Mouse (Mus musculus) ES-E14 (cell line): Measurements from ENCODE around the gene Galnt2.

Experiments used
- CHD2 ChIP-seq: IDR thresholded peaks from 2 replicates; pipeline ENCODE4 v1.6.1; 2014; ENCODE audit warnings: mild to moderate bottlenecking, low read depth, low read length, inconsistent platforms
- MAFK ChIP-seq: IDR thresholded peaks from 2 replicates; pipeline ENCODE4 v1.6.1; 2014; ENCODE audit warnings: mild to moderate bottlenecking, low read depth, low read length, inconsistent platforms; ENCODE audit not compliant: insufficient read depth
- ZC3H11A ChIP-seq: IDR thresholded peaks from 2 replicates; pipeline ENCODE4 v1.6.1; 2012; ENCODE audit warnings: low read depth, mild to moderate bottlenecking, inconsistent platforms, low read length, borderline replicate concordance

GRCm38 (mm10) chr8:124192976-124193375, 38.2 kb upstream of the Galnt2 start:
- TF ChIP-seq ZC3H11A (no peak), MAFK (no peak), CHD2 (no peak)
